Mouse (Mus musculus): ENCODE results near the gene Prkd3.

GRCm38 (mm10) chr17:78936466-78937228 lies 84.0 kb downstream of the Prkd3 start, which contains the start of the genes Cebpz and Ndufaf7:
- TF ChIP-seq MAX (IDR thresholded peaks at IDR 0.05) (peak; percentile 65), CTCF (IDR thresholded peaks at IDR 0.05; ENCODE audit: control insufficient read depth, insufficient read depth, insufficient read length) (no peak), MYOD1 (IDR thresholded peaks at IDR 0.05; ENCODE audit: control insufficient read depth, insufficient read length, low read depth) (no peak), USF1 (IDR thresholded peaks at IDR 0.05; ENCODE audit: low read depth) (no peak), MYOG (IDR thresholded peaks at IDR 0.05; ENCODE audit: control insufficient read depth, extremely low read depth, insufficient read length) (no peak), CEBPB (IDR thresholded peaks at IDR 0.05; ENCODE audit: low read depth) (no peak), FOSL1 (IDR thresholded peaks at IDR 0.05; ENCODE audit: insufficient read depth, low read length, poor library complexity, severe bottlenecking) (no peak)

Measured in C2C12 (cell line).